Mouse (Mus musculus): ENCODE results near the gene Abcc3. TPM values are rescaled to one million over a fixed set of nuclear protein-coding genes. Genes with fewer than 3 reads are reported as not detected.
A peak's percentile ranks its signal among the peaks of the same experiment; 100 is the strongest.

Gene Abcc3
- polyA plus RNA-seq, 1 experiment from 2014 or later, result 5.3 TPM

GRCm38 (mm10) chr11:94370809-94371208 lies 22.0 kb downstream of the Abcc3 start:
- Histone ChIP-seq H3K36me3 (no peaks in the 10 kb centered on the region), H3K4me2 (no peak overlapping the region), H3K27ac (no peak overlapping the region), H3K9me3 (no peaks in the 10 kb centered on the region), H3K27me3 (no peaks in the 10 kb centered on the region), H3K4me3 (no peak overlapping the region), H3K9ac (no peak overlapping the region), H3K4me1 (no peaks in the 10 kb centered on the region)
- no peak for ATAC-seq (ENCODE audit: borderline replicate concordance, extremely low read depth, low FRiP score, low TSS enrichment)
- WGBS, result 8% methylated on average over 5 of the region's 5 CpGs

- Histone ChIP-seq H3K27me3 (no peaks in the 10 kb centered on the region), H3K4me3 (no peak overlapping the region), H3K9ac (no peak overlapping the region), H3K27ac (no peak overlapping the region), H3K4me2 (no peak overlapping the region), H3K4me1 (peaks cover 6% of the 10 kb centered on the region), H3K9me3 (no peaks in the 10 kb centered on the region), H3K36me3 (no peaks in the 10 kb centered on the region)
- ATAC-seq (ENCODE audit: borderline replicate concordance, extremely low read depth, low FRiP score, low TSS enrichment), result no peak
- 67% methylated on average over 6 of the region's 6 CpGs for whole genome bisulfite sequencing
Observed at GRCm38 (mm10) chr11:94369981-94370380, 22.8 kb downstream of the Abcc3 start.

GRCm38 (mm10) chr11:94365340-94365739 lies 27.5 kb downstream of the Abcc3 start:
- Histone ChIP-seq H3K4me3 (no peak overlapping the region), H3K27ac (no peak overlapping the region), H3K36me3 (no peaks in the 10 kb centered on the region), H3K4me1 (peaks cover 20% of the 10 kb centered on the region), H3K27me3 (no peaks in the 10 kb centered on the region), H3K9ac (no peak overlapping the region), H3K9me3 (no peaks in the 10 kb centered on the region), H3K4me2 (no peak overlapping the region)
- 35% methylated on average over 3 of the region's 3 CpGs for WGBS
- ATAC-seq (ENCODE audit: borderline replicate concordance, extremely low read depth, low FRiP score, low TSS enrichment), result no peak

- Histone ChIP-seq H3K27me3 (no peaks in the 10 kb centered on the region), H3K4me3 (no peak overlapping the region), H3K9ac (no peak overlapping the region), H3K4me2 (no peak overlapping the region), H3K27ac (no peak overlapping the region), H3K4me1 (peaks cover 20% of the 10 kb centered on the region), H3K36me3 (no peaks in the 10 kb centered on the region), H3K9me3 (no peaks in the 10 kb centered on the region)
- ATAC-seq (ENCODE audit: borderline replicate concordance, extremely low read depth, low FRiP score, low TSS enrichment), result peak; percentile 31; the same call in 1 of the 2 replicates
- WGBS, result 43% methylated on average over 7 of the region's 7 CpGs
Observed at GRCm38 (mm10) chr11:94363690-94364089, 29.1 kb downstream of the Abcc3 start.

- no peaks in the 10 kb centered on the region for H3K27me3 ChIP-seq
- H3K4me1 ChIP-seq, result peaks cover 20% of the 10 kb centered on the region
- H3K36me3 ChIP-seq, result no peaks in the 10 kb centered on the region
- no peak overlapping the region for H3K27ac ChIP-seq
- 90% methylated on average over 5 of the region's 5 CpGs for WGBS
- no peak overlapping the region for H3K9ac ChIP-seq
- H3K9me3 ChIP-seq, result no peaks in the 10 kb centered on the region
- H3K4me2 ChIP-seq, result no peak overlapping the region
- no peak overlapping the region for H3K4me3 ChIP-seq
- no peak for ATAC-seq (ENCODE audit: borderline replicate concordance, extremely low read depth, low FRiP score, low TSS enrichment)
Observed at GRCm38 (mm10) chr11:94362101-94362500, 30.7 kb downstream of the Abcc3 start.

GRCm38 (mm10) chr11:94361166-94361870 lies 31.5 kb downstream of the Abcc3 start:
- H3K9me3 ChIP-seq, result no peaks in the 10 kb centered on the region
- no peaks in the 10 kb centered on the region for H3K36me3 ChIP-seq
- no peak overlapping the region for H3K4me3 ChIP-seq
- ATAC-seq (ENCODE audit: borderline replicate concordance, extremely low read depth, low FRiP score, low TSS enrichment), result no peak
- H3K4me1 ChIP-seq, result peaks cover 20% of the 10 kb centered on the region
- WGBS, result 89% methylated on average over 14 of the region's 14 CpGs
- H3K9ac ChIP-seq, result no peak overlapping the region
- no peaks in the 10 kb centered on the region for H3K27me3 ChIP-seq
- no peak overlapping the region for H3K27ac ChIP-seq
- H3K4me2 ChIP-seq, result no peak overlapping the region

GRCm38 (mm10) chr11:94359168-94359567 lies 33.6 kb downstream of the Abcc3 start:
- no peak for ATAC-seq (ENCODE audit: borderline replicate concordance, extremely low read depth, low FRiP score, low TSS enrichment)
- Histone ChIP-seq H3K9me3 (no peaks in the 10 kb centered on the region), H3K4me2 (no peak overlapping the region), H3K36me3 (no peaks in the 10 kb centered on the region), H3K27ac (no peak overlapping the region), H3K27me3 (no peaks in the 10 kb centered on the region), H3K9ac (no peak overlapping the region), H3K4me1 (peaks cover 7% of the 10 kb centered on the region), H3K4me3 (no peak overlapping the region)
- 88% methylated on average over 12 of the region's 12 CpGs for WGBS

GRCm38 (mm10) chr11:94355521-94356217 lies 37.1 kb downstream of the Abcc3 start:
- H3K27me3 ChIP-seq, result no peaks in the 10 kb centered on the region
- H3K9me3 ChIP-seq, result no peaks in the 10 kb centered on the region
- no peak overlapping the region for H3K4me2 ChIP-seq
- ATAC-seq (ENCODE audit: borderline replicate concordance, extremely low read depth, low FRiP score, low TSS enrichment), result no peak
- no peak overlapping the region for H3K4me3 ChIP-seq
- H3K36me3 ChIP-seq, result no peaks in the 10 kb centered on the region
- 72% methylated on average over 9 of the region's 9 CpGs for WGBS
- H3K27ac ChIP-seq, result no peak overlapping the region
- H3K9ac ChIP-seq, result no peak overlapping the region
- no peaks in the 10 kb centered on the region for H3K4me1 ChIP-seq

- Histone ChIP-seq H3K9ac (no peak overlapping the region), H3K4me2 (no peak overlapping the region), H3K27ac (no peak overlapping the region), H3K4me3 (no peak overlapping the region), H3K9me3 (no peaks in the 10 kb centered on the region), H3K36me3 (no peaks in the 10 kb centered on the region), H3K27me3 (no peaks in the 10 kb centered on the region), H3K4me1 (peaks cover 1% of the 10 kb centered on the region; the same call in 1 of the 2 replicates)
- ATAC-seq (ENCODE audit: borderline replicate concordance, extremely low read depth, low FRiP score, low TSS enrichment), result no peak
- WGBS, result 17% methylated on average over 3 of the region's 3 CpGs
Observed at GRCm38 (mm10) chr11:94351094-94351493, 41.7 kb downstream of the Abcc3 start.

GRCm38 (mm10) chr11:94350337-94350736 lies 42.5 kb downstream of the Abcc3 start:
- Histone ChIP-seq H3K4me2 (no peak overlapping the region), H3K9ac (no peak overlapping the region), H3K4me1 (peaks cover 2% of the 10 kb centered on the region; the same call in 1 of the 2 replicates), H3K27me3 (no peaks in the 10 kb centered on the region), H3K36me3 (no peaks in the 10 kb centered on the region), H3K4me3 (no peak overlapping the region), H3K27ac (no peak overlapping the region), H3K9me3 (no peaks in the 10 kb centered on the region)
- 33% methylated on average over 1 of the region's 1 CpGs for WGBS
- no peak for ATAC-seq (ENCODE audit: borderline replicate concordance, extremely low read depth, low FRiP score, low TSS enrichment)

- no peak overlapping the region for H3K4me3 ChIP-seq
- no peaks in the 10 kb centered on the region for H3K9me3 ChIP-seq
- no peaks in the 10 kb centered on the region for H3K27me3 ChIP-seq
- H3K4me2 ChIP-seq, result no peak overlapping the region
- H3K9ac ChIP-seq, result no peak overlapping the region
- WGBS, result 74% methylated on average over 2 of the region's 2 CpGs
- H3K36me3 ChIP-seq, result no peaks in the 10 kb centered on the region
- no peak for ATAC-seq (ENCODE audit: borderline replicate concordance, extremely low read depth, low FRiP score, low TSS enrichment)
- H3K27ac ChIP-seq, result no peak overlapping the region
- H3K4me1 ChIP-seq, result peaks cover 3% of the 10 kb centered on the region; the same call in 1 of the 2 replicates
Observed at GRCm38 (mm10) chr11:94349839-94350238, 43.0 kb downstream of the Abcc3 start.

- Histone ChIP-seq H3K27me3 (no peaks in the 10 kb centered on the region), H3K9me3 (no peaks in the 10 kb centered on the region), H3K4me3 (no peak overlapping the region), H3K9ac (no peak overlapping the region), H3K4me1 (peaks cover 26% of the 10 kb centered on the region), H3K4me2 (no peak overlapping the region), H3K27ac (no peak overlapping the region), H3K36me3 (no peaks in the 10 kb centered on the region)
- ATAC-seq (ENCODE audit: borderline replicate concordance, extremely low read depth, low FRiP score, low TSS enrichment), result no peak
- 63% methylated on average over 7 of the region's 7 CpGs for WGBS
Observed at GRCm38 (mm10) chr11:94347063-94347575, 45.7 kb downstream of the Abcc3 start.
